Mouse (Mus musculus): ENCODE measurements around the gene AC124502.3. TPM values are rescaled to one million over a fixed set of nuclear protein-coding genes. Genes with fewer than 3 reads are reported as not detected.
A peak's percentile ranks its signal among the peaks of the same experiment; 100 is the strongest.

The AC124502.3 gene
- polyA plus RNA-seq, 1 experiment from 2014 or later = 4.4 TPM

- Histone ChIP-seq H3K4me3 (no peak overlapping the region), H3K27me3 (peaks cover 60% of the 10 kb centered on the region), H3K27ac (replicated peaks) (no peak overlapping the region), H3K4me1 (peaks cover 31% of the 10 kb centered on the region), H3K9ac (replicated peaks) (no peak overlapping the region), H3K9me3 (no peaks in the 10 kb centered on the region), H3K36me3 (peaks cover 23% of the 10 kb centered on the region), H3K4me2 (replicated peaks) (no peak overlapping the region)
- 22% methylated on average over 25 of the region's 25 CpGs for WGBS
- no peak for ATAC-seq (ENCODE audit: low FRiP score, low read depth)
Measured at GRCm38 (mm10) chr19:5052166-5052822, 13.6 kb downstream of the AC124502.3 start.

GRCm38 (mm10) chr19:5052853-5053252 lies 14.2 kb downstream of the AC124502.3 start:
- ATAC-seq (ENCODE audit: low FRiP score, low read depth) = no peak

GRCm38 (mm10) chr19:5053909-5054308 lies 15.2 kb downstream of the AC124502.3 start:
- peaks cover 36% of the 10 kb centered on the region for H3K4me1 ChIP-seq
- H3K4me2 ChIP-seq (replicated peaks) = no peak overlapping the region
- peaks cover 8% of the 10 kb centered on the region for H3K36me3 ChIP-seq
- H3K9me3 ChIP-seq = no peaks in the 10 kb centered on the region
- H3K9ac ChIP-seq (replicated peaks) = no peak overlapping the region
- peaks cover 66% of the 10 kb centered on the region for H3K27me3 ChIP-seq
- WGBS = 15% methylated on average over 9 of the region's 9 CpGs
- ATAC-seq (ENCODE audit: low FRiP score, low read depth) = no peak
- H3K4me3 ChIP-seq = no peak overlapping the region
- H3K27ac ChIP-seq (replicated peaks) = no peak overlapping the region

More at GRCm38 (mm10) chr19:5052853-5053252, 14.2 kb downstream of the AC124502.3 start:
- H3K36me3 ChIP-seq = peaks cover 17% of the 10 kb centered on the region
- no peak overlapping the region for H3K27ac ChIP-seq (replicated peaks)
- WGBS = 61% methylated on average over 17 of the region's 17 CpGs
- H3K27me3 ChIP-seq = peaks cover 60% of the 10 kb centered on the region
- H3K9me3 ChIP-seq = no peaks in the 10 kb centered on the region
- no peak overlapping the region for H3K4me2 ChIP-seq (replicated peaks)
- no peak overlapping the region for H3K9ac ChIP-seq (replicated peaks)
- peaks cover 31% of the 10 kb centered on the region for H3K4me1 ChIP-seq
- no peak overlapping the region for H3K4me3 ChIP-seq

- no peak overlapping the region for H3K9ac ChIP-seq (replicated peaks)
- no peak overlapping the region for H3K27ac ChIP-seq (replicated peaks)
- H3K4me2 ChIP-seq (replicated peaks) = no peak overlapping the region
- no peaks in the 10 kb centered on the region for H3K36me3 ChIP-seq
- H3K9me3 ChIP-seq = no peaks in the 10 kb centered on the region
- H3K27me3 ChIP-seq = peaks cover 56% of the 10 kb centered on the region
- WGBS = 10% methylated on average over 6 of the region's 6 CpGs
- no peak overlapping the region for H3K4me3 ChIP-seq
- H3K4me1 ChIP-seq = peaks cover 31% of the 10 kb centered on the region
- ATAC-seq (ENCODE audit: low FRiP score, low read depth) = peak; percentile 13; the same call in 1 of the 2 replicates
Measured at GRCm38 (mm10) chr19:5056251-5056650, 17.6 kb downstream of the AC124502.3 start.

GRCm38 (mm10) chr19:5057876-5058775 lies 19.4 kb downstream of the AC124502.3 start:
- peaks cover 31% of the 10 kb centered on the region for H3K4me1 ChIP-seq
- H3K27ac ChIP-seq (replicated peaks) = no peak overlapping the region
- H3K9me3 ChIP-seq = no peaks in the 10 kb centered on the region
- no peaks in the 10 kb centered on the region for H3K36me3 ChIP-seq
- no peak overlapping the region for H3K4me2 ChIP-seq (replicated peaks)
- H3K4me3 ChIP-seq = no peak overlapping the region
- ATAC-seq (ENCODE audit: low FRiP score, low read depth) = no peak
- peaks cover 37% of the 10 kb centered on the region for H3K27me3 ChIP-seq
- 26% methylated on average over 16 of the region's 16 CpGs for WGBS
- 0 out of 2 replicates have a peak overlapping the region, but pooled peaks have one; percentile 26 for H3K9ac ChIP-seq (replicated peaks)

GRCm38 (mm10) chr19:5058801-5059771 lies 20.4 kb downstream of the AC124502.3 start:
- H3K4me2 ChIP-seq (replicated peaks) = no peak overlapping the region
- no peaks in the 10 kb centered on the region for H3K36me3 ChIP-seq
- no peak overlapping the region for H3K27ac ChIP-seq (replicated peaks)
- WGBS = 9% methylated on average over 10 of the region's 10 CpGs
- no peak for ATAC-seq (ENCODE audit: low FRiP score, low read depth)
- H3K4me1 ChIP-seq = peaks cover 31% of the 10 kb centered on the region
- H3K4me3 ChIP-seq = no peak overlapping the region
- 0 out of 2 replicates have a peak overlapping the region, but pooled peaks have one; percentile 26 for H3K9ac ChIP-seq (replicated peaks)
- no peaks in the 10 kb centered on the region for H3K9me3 ChIP-seq
- peaks cover 27% of the 10 kb centered on the region for H3K27me3 ChIP-seq

GRCm38 (mm10) chr19:5060365-5061330 lies 22.0 kb downstream of the AC124502.3 start:
- H3K4me2 ChIP-seq (replicated peaks) = no peak overlapping the region
- H3K4me3 ChIP-seq = no peak overlapping the region
- 27% methylated on average over 5 of the region's 5 CpGs for WGBS
- H3K4me1 ChIP-seq = peaks cover 31% of the 10 kb centered on the region
- H3K27ac ChIP-seq (replicated peaks) = no peak overlapping the region
- peaks cover 25% of the 10 kb centered on the region for H3K27me3 ChIP-seq
- no peaks in the 10 kb centered on the region for H3K9me3 ChIP-seq
- H3K9ac ChIP-seq (replicated peaks) = no peak overlapping the region
- no peak for ATAC-seq (ENCODE audit: low FRiP score, low read depth)
- H3K36me3 ChIP-seq = no peaks in the 10 kb centered on the region

- Histone ChIP-seq H3K4me1 (peaks cover 27% of the 10 kb centered on the region), H3K4me2 (replicated peaks) (no peak overlapping the region), H3K4me3 (no peak overlapping the region), H3K36me3 (no peaks in the 10 kb centered on the region), H3K9ac (replicated peaks) (no peak overlapping the region), H3K27ac (replicated peaks) (no peak overlapping the region), H3K27me3 (peaks cover 39% of the 10 kb centered on the region), H3K9me3 (no peaks in the 10 kb centered on the region)
- 87% methylated on average over 5 of the region's 5 CpGs for WGBS
- ATAC-seq (ENCODE audit: low FRiP score, low read depth) = no peak
Measured at GRCm38 (mm10) chr19:5062041-5062440, 23.4 kb downstream of the AC124502.3 start.

GRCm38 (mm10) chr19:5062446-5062845 lies 23.8 kb downstream of the AC124502.3 start:
- no peak overlapping the region for H3K27ac ChIP-seq (replicated peaks)

GRCm38 (mm10) chr19:5065104-5065503 lies 26.4 kb downstream of the AC124502.3 start:
- no peak for ATAC-seq (ENCODE audit: low FRiP score, low read depth)
- no peak overlapping the region for H3K4me2 ChIP-seq (replicated peaks)
- no peak overlapping the region for H3K27ac ChIP-seq (replicated peaks)
- no peaks in the 10 kb centered on the region for H3K9me3 ChIP-seq
- H3K4me1 ChIP-seq = peaks cover 41% of the 10 kb centered on the region
- H3K27me3 ChIP-seq = peaks cover 62% of the 10 kb centered on the region
- H3K4me3 ChIP-seq = no peak overlapping the region
- WGBS = 73% methylated on average over 7 of the region's 7 CpGs
- no peaks in the 10 kb centered on the region for H3K36me3 ChIP-seq
- H3K9ac ChIP-seq (replicated peaks) = no peak overlapping the region

More at GRCm38 (mm10) chr19:5062446-5062845, 23.8 kb downstream of the AC124502.3 start:
- 79% methylated on average over 6 of the region's 6 CpGs for WGBS
- Histone ChIP-seq H3K4me1 (peaks cover 31% of the 10 kb centered on the region), H3K4me2 (replicated peaks) (no peak overlapping the region), H3K36me3 (no peaks in the 10 kb centered on the region), H3K9me3 (no peaks in the 10 kb centered on the region), H3K27me3 (peaks cover 43% of the 10 kb centered on the region), H3K9ac (replicated peaks) (no peak overlapping the region), H3K4me3 (no peak overlapping the region)
- no peak for ATAC-seq (ENCODE audit: low FRiP score, low read depth)

Data from midbrain, embryonic 12.5 days (tissue).